Mouse (Mus musculus): ENCODE measurements around the gene Ptprk. TPM values are rescaled to one million over a fixed set of nuclear protein-coding genes. Genes with fewer than 3 reads are reported as not detected.

Ptprk gene
- 22.1 and 34.2 TPM in 2 replicates for polyA plus RNA-seq (2016; fragmentation: Nextera tagmentation; extraction: Ambion mirVana)

- Histone ChIP-seq H3K36me3 (no peaks in the 10 kb centered on the region), H3K27ac (peak within 1 kb of the TSS; percentile 98), H3K9me3 (no peaks in the 10 kb centered on the region), H3K4me1 (replicated peaks) (peaks cover 19% of the 10 kb centered on the region), H3K27me3 (ENCODE audit: insufficient read depth, poor library complexity, severe bottlenecking) (no peaks in the 10 kb centered on the region), H3K4me3 (peak within 1 kb of the TSS; percentile 84)
- under 1% methylated on average over 77 of the region's 77 CpGs for WGBS
- peak; percentile 93 for DNase-seq (ENCODE audit: low spot score)
Observed at GRCm38 (mm10) chr10:28074653-28075451, at the start of gene Ptprk. Ptprk (plus strand) TSS chr10:28074820.

- Histone ChIP-seq H3K4me3 (no peak overlapping the region), H3K9me3 (no peaks in the 10 kb centered on the region), H3K27ac (no peak overlapping the region), H3K4me1 (replicated peaks) (no peaks in the 10 kb centered on the region), H3K27me3 (ENCODE audit: insufficient read depth, poor library complexity, severe bottlenecking) (no peaks in the 10 kb centered on the region), H3K36me3 (no peaks in the 10 kb centered on the region)
- DNase-seq (ENCODE audit: low spot score), result no peak
- 76% methylated on average over 2 of the region's 2 CpGs for WGBS
Observed at GRCm38 (mm10) chr10:28027791-28028190, 46.8 kb upstream of the Ptprk start.

- H3K36me3 ChIP-seq, result no peaks in the 10 kb centered on the region
- 94% methylated on average over 1 of the region's 1 CpGs for whole genome bisulfite sequencing
- H3K27me3 ChIP-seq (ENCODE audit: insufficient read depth, poor library complexity, severe bottlenecking), result no peaks in the 10 kb centered on the region
- H3K4me1 ChIP-seq (replicated peaks), result no peaks in the 10 kb centered on the region
- no peaks in the 10 kb centered on the region for H3K9me3 ChIP-seq
- H3K27ac ChIP-seq, result no peak overlapping the region
- no peak for DNase-seq (ENCODE audit: low spot score)
- H3K4me3 ChIP-seq, result no peak overlapping the region
Observed at GRCm38 (mm10) chr10:28036456-28036855, 38.2 kb upstream of the Ptprk start.

- Histone ChIP-seq H3K36me3 (no peaks in the 10 kb centered on the region), H3K4me3 (no peak overlapping the region), H3K9me3 (no peaks in the 10 kb centered on the region), H3K27ac (no peak overlapping the region), H3K27me3 (ENCODE audit: insufficient read depth, poor library complexity, severe bottlenecking) (no peaks in the 10 kb centered on the region), H3K4me1 (replicated peaks) (no peaks in the 10 kb centered on the region)
- 89% methylated on average over 4 of the region's 4 CpGs for whole genome bisulfite sequencing
- DNase-seq (ENCODE audit: low spot score), result no peak
Observed at GRCm38 (mm10) chr10:28054764-28055163, 19.9 kb upstream of the Ptprk start.

GRCm38 (mm10) chr10:28059222-28059621 is 15.4 kb upstream of the Ptprk start:
- H3K4me3 ChIP-seq, result no peak overlapping the region
- H3K27ac ChIP-seq, result no peak overlapping the region
- H3K27me3 ChIP-seq (ENCODE audit: insufficient read depth, poor library complexity, severe bottlenecking), result no peaks in the 10 kb centered on the region
- no peaks in the 10 kb centered on the region for H3K9me3 ChIP-seq
- no peaks in the 10 kb centered on the region for H3K36me3 ChIP-seq
- WGBS, result 89% methylated on average over 1 of the region's 1 CpGs
- no peaks in the 10 kb centered on the region for H3K4me1 ChIP-seq (replicated peaks)
- DNase-seq (ENCODE audit: low spot score), result no peak

- H3K36me3 ChIP-seq, result no peaks in the 10 kb centered on the region
- DNase-seq (ENCODE audit: low spot score), result no peak
- no peak overlapping the region for H3K4me3 ChIP-seq
- no peaks in the 10 kb centered on the region for H3K9me3 ChIP-seq
- H3K27ac ChIP-seq, result no peak overlapping the region
- 94% methylated on average over 5 of the region's 5 CpGs for WGBS
- no peaks in the 10 kb centered on the region for H3K4me1 ChIP-seq (replicated peaks)
- H3K27me3 ChIP-seq (ENCODE audit: insufficient read depth, poor library complexity, severe bottlenecking), result no peaks in the 10 kb centered on the region
Observed at GRCm38 (mm10) chr10:28067997-28068396, 6.6 kb upstream of the Ptprk start.

- Histone ChIP-seq H3K9me3 (no peaks in the 10 kb centered on the region), H3K27ac (peak overlapping the region; percentile 98), H3K36me3 (no peaks in the 10 kb centered on the region), H3K27me3 (ENCODE audit: insufficient read depth, poor library complexity, severe bottlenecking) (no peaks in the 10 kb centered on the region), H3K4me1 (replicated peaks) (peaks cover 19% of the 10 kb centered on the region), H3K4me3 (peak overlapping the region; percentile 84)
- under 1% methylated on average over 26 of the region's 26 CpGs for WGBS
- peak; percentile 46 for DNase-seq (ENCODE audit: low spot score)
Observed at GRCm38 (mm10) chr10:28073991-28074652, 498 bp upstream of the Ptprk start.

- Histone ChIP-seq H3K27ac (peak overlapping the region; percentile 98), H3K4me1 (replicated peaks) (peaks cover 19% of the 10 kb centered on the region), H3K36me3 (no peaks in the 10 kb centered on the region), H3K27me3 (ENCODE audit: insufficient read depth, poor library complexity, severe bottlenecking) (no peaks in the 10 kb centered on the region), H3K4me3 (peak overlapping the region; percentile 84), H3K9me3 (no peaks in the 10 kb centered on the region)
- under 1% methylated on average over 22 of the region's 22 CpGs for WGBS
- DNase-seq (ENCODE audit: low spot score), result no peak
Observed at GRCm38 (mm10) chr10:28075491-28076035, 943 bp downstream of the Ptprk start.

- no peaks in the 10 kb centered on the region for H3K9me3 ChIP-seq
- H3K27me3 ChIP-seq (ENCODE audit: insufficient read depth, poor library complexity, severe bottlenecking), result no peaks in the 10 kb centered on the region
- peak; percentile 67 for DNase-seq (ENCODE audit: low spot score)
- 4% methylated on average over 30 of the region's 30 CpGs for WGBS
- H3K4me3 ChIP-seq, result peak overlapping the region; percentile 84
- H3K36me3 ChIP-seq, result no peaks in the 10 kb centered on the region
- peaks cover 19% of the 10 kb centered on the region for H3K4me1 ChIP-seq (replicated peaks)
- H3K27ac ChIP-seq, result peak overlapping the region; percentile 98
Observed at GRCm38 (mm10) chr10:28076036-28076855, 1.6 kb downstream of the Ptprk start.

GRCm38 (mm10) chr10:28078270-28078669 is 3.6 kb downstream of the Ptprk start:
- H3K27me3 ChIP-seq (ENCODE audit: insufficient read depth, poor library complexity, severe bottlenecking), result no peaks in the 10 kb centered on the region
- no peak overlapping the region for H3K4me3 ChIP-seq
- no peak for DNase-seq (ENCODE audit: low spot score)
- peaks cover 17% of the 10 kb centered on the region for H3K4me1 ChIP-seq (replicated peaks)
- 85% methylated on average over 1 of the region's 1 CpGs for WGBS
- no peaks in the 10 kb centered on the region for H3K9me3 ChIP-seq
- H3K36me3 ChIP-seq, result no peaks in the 10 kb centered on the region
- no peak overlapping the region for H3K27ac ChIP-seq

GRCm38 (mm10) chr10:28081221-28081620 is 6.6 kb downstream of the Ptprk start:
- no peaks in the 10 kb centered on the region for H3K36me3 ChIP-seq
- no peaks in the 10 kb centered on the region for H3K27me3 ChIP-seq (ENCODE audit: insufficient read depth, poor library complexity, severe bottlenecking)
- H3K9me3 ChIP-seq, result no peaks in the 10 kb centered on the region
- no peak for DNase-seq (ENCODE audit: low spot score)
- H3K27ac ChIP-seq, result no peak overlapping the region
- peaks cover 7% of the 10 kb centered on the region; the same call in 1 of the 2 replicates for H3K4me1 ChIP-seq (replicated peaks)
- H3K4me3 ChIP-seq, result no peak overlapping the region
- WGBS, result 93% methylated on average over 2 of the region's 2 CpGs

- H3K9me3 ChIP-seq, result no peaks in the 10 kb centered on the region
- no peaks in the 10 kb centered on the region for H3K27me3 ChIP-seq (ENCODE audit: insufficient read depth, poor library complexity, severe bottlenecking)
- DNase-seq (ENCODE audit: low spot score), result no peak
- H3K4me1 ChIP-seq (replicated peaks), result no peaks in the 10 kb centered on the region; the same call in none of the 2 replicates
- 90% methylated on average over 2 of the region's 2 CpGs for WGBS
- no peak overlapping the region for H3K4me3 ChIP-seq
- H3K27ac ChIP-seq, result no peak overlapping the region
- no peaks in the 10 kb centered on the region for H3K36me3 ChIP-seq
Observed at GRCm38 (mm10) chr10:28083183-28083582, 8.6 kb downstream of the Ptprk start.

Data from hindbrain, embryonic 10.5 days (tissue).